Comparison of ENCODE assay signal across 26 mouse cellular contexts in genomic region chr10:109046988-109047387, GRCm38 (mm10). TPM values are rescaled to one million over a fixed set of nuclear protein-coding genes. Genes with fewer than 3 reads are reported as not detected.
"Had no signal": no experiment of that assay in that cellular context is flagged by ENCODE, and none has a peak within 500 bp of the region (broad histone marks: within the 10 kb centered on the region; RNA-seq: fewer than 3 reads in every experiment).

No protein-coding gene starts in this region.

- H3K9me3 ChIP-seq: heart, embryonic 10.5 days; heart, embryonic 12.5 days; hindbrain, embryonic 10.5 days; hindbrain, embryonic 12.5 days; intestine, embryonic 15.5 days; limb, embryonic 12.5 days; liver, embryonic 13.5 days had no signal

- H3K36me3 ChIP-seq: heart, embryonic 10.5 days; heart, embryonic 12.5 days; hindbrain, embryonic 10.5 days; hindbrain, embryonic 12.5 days; intestine, embryonic 15.5 days; limb, embryonic 12.5 days; liver, embryonic 13.5 days had no signal

- H3K4me3 ChIP-seq: gastrocnemius, adult 2 months; heart, embryonic 10.5 days; heart, embryonic 12.5 days; hindbrain, embryonic 10.5 days; hindbrain, embryonic 12.5 days; intestine, embryonic 15.5 days; limb, embryonic 12.5 days; liver, embryonic 13.5 days had no signal

- ATAC-seq: hindbrain, embryonic 16.5 days; inflammation-experienced regulatory T-cells, adult 6 months; intestine, embryonic 15.5 days; intestine, postnatal 0 days had no signal

- H3K27me3 ChIP-seq: heart, embryonic 12.5 days; hindbrain, embryonic 12.5 days; intestine, embryonic 15.5 days; limb, embryonic 12.5 days; liver, embryonic 13.5 days had no signal

- H3K4me1 ChIP-seq: heart, embryonic 10.5 days; heart, embryonic 12.5 days; hindbrain, embryonic 10.5 days; hindbrain, embryonic 12.5 days; intestine, embryonic 15.5 days; limb, embryonic 12.5 days; liver, embryonic 13.5 days had no signal

- DNase-seq: gastrocnemius, adult 2 months; gastrocnemius, postnatal 10 days; gastrocnemius, postnatal 25 days; heart, adult 18-20 months; heart, postnatal 10 days; heart, postnatal 4 days; kidney, adult 18-20 months; kidney, adult 8-10 months; kidney, postnatal 14 days; kidney, postnatal 36 days; layer of hippocampus, adult 9-11 months; layer of hippocampus, postnatal 36 days; left cerebral cortex, postnatal 4 days; liver; liver, embryonic 13.5 days had no signal

- H3K27ac ChIP-seq: gastrocnemius, adult 2 months; heart, embryonic 10.5 days; hindbrain, embryonic 10.5 days; hindbrain, embryonic 12.5 days; hindbrain, embryonic 14.5 days; intestine, embryonic 15.5 days; kidney, postnatal 0 days; limb, embryonic 12.5 days; liver, embryonic 13.5 days had no signal

RNA-seq across cellular contexts. Expression of gene Syt1, which starts 36.2 kb away (rescaled TPM):
- polyA plus RNA-seq: inflammation-experienced regulatory T-cells, adult 6 months had no signal
